Comparison of ENCODE assay signal across 12 mouse cellular contexts in the genomic region with DNA sequence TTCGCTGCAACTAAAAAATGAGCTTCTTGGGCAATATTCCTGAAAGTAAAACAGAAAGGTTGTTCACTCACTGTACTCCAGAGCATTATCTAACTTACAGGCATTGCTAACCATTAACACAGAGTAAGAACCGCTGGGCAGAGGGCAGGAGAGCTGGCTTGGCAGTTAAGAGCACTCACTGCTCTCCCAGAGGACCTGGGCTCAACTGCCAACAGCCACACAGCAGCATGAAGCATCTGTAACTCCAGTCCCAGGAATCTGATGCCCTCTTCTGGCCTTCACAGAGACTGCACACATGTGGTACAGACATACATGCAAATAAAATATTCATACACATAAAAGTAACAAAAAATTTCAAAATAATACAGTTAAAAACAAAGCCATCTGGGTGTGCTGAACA. TPM values are rescaled to one million over a fixed set of nuclear protein-coding genes. Genes with fewer than 3 reads are reported as not detected.
DNase-seq lines count a peak whose midpoint lies in the region; TF ChIP-seq lines count a peak whose summit lies in the region.
"Had no signal": no experiment of that assay in that cellular context is flagged by ENCODE, and none has a peak within 500 bp of the region (broad histone marks: within the 10 kb centered on the region; RNA-seq: fewer than 3 reads in every experiment).

No protein-coding gene starts in this region.

- no peak overlapping the region for H3K4me3 ChIP-seq in layer of hippocampus, adult 2 months
- H3K4me3 ChIP-seq in MEL (ENCODE audit: control insufficient read depth in 1 of 2, insufficient read depth in 1 of 2, low read depth in 2 of 2, low read length in 2 of 2): no peak overlapping the region
- H3K4me3 ChIP-seq: forebrain, embryonic 12.5 days; lung, embryonic 15.5 days had no signal

- DNase-seq in adrenal gland, postnatal 10 days: peak; percentile 41
- DNase-seq in adrenal gland, adult 8-10 months: no peak
- no peak for DNase-seq in layer of hippocampus, adult 2 months (ENCODE audit: low spot score in 2 of 2)
- no peak for DNase-seq in layer of hippocampus, postnatal 14 days (ENCODE audit: low spot score in 2 of 2)
- peak; percentile 50 for DNase-seq in MEL (ENCODE audit: low read depth, low spot score)
- DNase-seq in kidney, postnatal 10 days: peak; percentile 45
- no peak for DNase-seq in frontal cortex, postnatal 14 days (ENCODE audit: low spot score in 2 of 2)
- DNase-seq in adrenal gland, postnatal 25 days: no peak
- DNase-seq: cerebellum, adult 18-20 months; gastrocnemius, postnatal 25 days had no signal

- TF ChIP-seq POLR2A in MEL (IDR thresholded peaks at IDR 0.05; ENCODE audit: control insufficient read depth in 1 of 2, insufficient read depth in 1 of 2, low read depth in 1 of 2, low read length in 2 of 2, poor library complexity in 1 of 2): no peak

- peak; percentile 46 for TF ChIP-seq CTCF in layer of hippocampus, adult 2 months (conservative IDR thresholded peaks at IDR 0.05)
- peak; percentile 25 to 44 (median 29); a peak in 4 of 6 replicates for TF ChIP-seq CTCF in MEL (IDR thresholded peaks at IDR 0.05 in 2 of 3, conservative IDR thresholded peaks at IDR 0.05 in 1 of 3; ENCODE audit: control insufficient read depth in 1 of 3, insufficient read depth in 1 of 3, low read depth in 2 of 3, low read length in 3 of 3, poor library complexity in 1 of 3, severe bottlenecking in 1 of 3)

- TF ChIP-seq RAD21 in MEL (IDR thresholded peaks at IDR 0.05; ENCODE audit: low read depth, low read length): no peak; the same call in 1 of the 2 replicates

- no peaks in the 10 kb centered on the region for H3K4me1 ChIP-seq in MEL (ENCODE audit: control insufficient read depth in 1 of 2, insufficient read depth in 2 of 2, low read length in 2 of 2)
- H3K4me1 ChIP-seq: forebrain, embryonic 12.5 days; lung, embryonic 15.5 days had no signal

- no peak overlapping the region for H3K9ac ChIP-seq in MEL (ENCODE audit: control insufficient read depth, low read depth, low read length, poor library complexity, severe bottlenecking)
- H3K9ac ChIP-seq: forebrain, embryonic 12.5 days; lung, embryonic 15.5 days had no signal

- TF ChIP-seq EP300 in MEL (IDR thresholded peaks at IDR 0.05; ENCODE audit: low read depth in 1 of 2, low read length in 2 of 2): no peak

- H3K36me3 ChIP-seq in MEL (ENCODE audit: control insufficient read depth in 1 of 2, insufficient read depth in 2 of 2, low read length in 2 of 2): peaks cover 0 to 42% of the 10 kb centered on the region in 2 experiments; a peak in 2 of 4 replicates

- H3K27me3 ChIP-seq in MEL (ENCODE audit: control insufficient read depth in 1 of 2, insufficient read depth in 2 of 2, low read length in 2 of 2): no peaks in the 10 kb centered on the region
- H3K27me3 ChIP-seq: forebrain, embryonic 12.5 days; lung, embryonic 15.5 days had no signal

- no peaks in the 10 kb centered on the region for H3K79me2 ChIP-seq in MEL (ENCODE audit: control insufficient read depth, insufficient read depth, low read length, poor library complexity)

- no peaks in the 10 kb centered on the region for H3K9me3 ChIP-seq in MEL (replicated peaks; ENCODE audit: insufficient read depth, low read length)
- H3K9me3 ChIP-seq: forebrain, embryonic 12.5 days; lung, embryonic 15.5 days had no signal

- no peak overlapping the region for H3K27ac ChIP-seq in layer of hippocampus, adult 2 months
- no peak overlapping the region for H3K27ac ChIP-seq in MEL (ENCODE audit: control insufficient read depth, low read depth, low read length)
- H3K27ac ChIP-seq: forebrain, embryonic 12.5 days; lung, embryonic 15.5 days had no signal

TF ChIP-seq in MEL, 35 proteins besides CTCF, POLR2A, EP300 and RAD21:
- TF ChIP-seq POLR2AphosphoS2 (IDR thresholded peaks at IDR 0.05; ENCODE audit: low read length): no peak

RNA-seq across cellular contexts. Expression of a gene that starts 27.3 kb away (rescaled TPM):
- 10 to 100 TPM; 42.2 to 42.3 TPM for total RNA-seq in adrenal gland, postnatal 10 days (2021)
- total RNA-seq in adrenal gland, adult 8-10 months (2022): 10 to 100 TPM; 45.1 to 57.7 (median 45.5) TPM
- total RNA-seq in layer of hippocampus, adult 2 months (2021): 10 to 100 TPM; 40.2 to 40.4 TPM
- total RNA-seq in layer of hippocampus, postnatal 14 days (2021): 10 to 100 TPM; 35.7 to 37.0 TPM
- 63.0 and 67.7 TPM in 2 replicates for total RNA-seq in MEL (2012; rRNA removed)
- polyA plus RNA-seq in MEL (2012; ENCODE audit: insufficient read depth in 1 of 2, insufficient read length in 2 of 2, low read depth in 1 of 2, low replicate concordance in 2 of 2, missing spikeins in 1 of 2): 10 to 100 TPM in 1 of 2 experiments, not detected in 1; 87.1 TPM
- 38.5 and 45.6 TPM in 2 replicates for total RNA-seq in adrenal gland, postnatal 25 days (2021)

RNA-seq across cellular contexts. Expression of a gene that starts 34.0 kb away (rescaled TPM):
- total RNA-seq in adrenal gland, postnatal 10 days (2021): 1 to 10 TPM; 3.9 to 4.3 TPM
- 1 to 10 TPM in 2 of 4 experiments, under 1 TPM in 2; 0.67 to 1.6 (median 0.98) TPM for total RNA-seq in adrenal gland, adult 8-10 months (2022)
- total RNA-seq in layer of hippocampus, adult 2 months (2021): under 1 TPM; 0.20 to 0.23 TPM
- total RNA-seq in layer of hippocampus, postnatal 14 days (2021): under 1 TPM; 0.36 to 0.53 TPM
- total RNA-seq in MEL (2012; rRNA removed): not detected in 2 replicates
- under 1 TPM in 1 of 2 experiments, not detected in 1; 0.29 TPM for polyA plus RNA-seq in MEL (2012; ENCODE audit: insufficient read depth in 1 of 2, insufficient read length in 2 of 2, low read depth in 1 of 2, low replicate concordance in 2 of 2, missing spikeins in 1 of 2)
- 0.62 and 1.3 TPM in 2 replicates for total RNA-seq in adrenal gland, postnatal 25 days (2021)

RNA-seq across cellular contexts. Expression of a gene that starts 41.0 kb away (rescaled TPM):
- total RNA-seq in adrenal gland, postnatal 10 days (2021): 100 to 1,000 TPM; 235 to 250 TPM
- total RNA-seq in adrenal gland, adult 8-10 months (2022): 100 to 1,000 TPM in 1 of 4 experiments, 10 to 100 TPM in 3; 62.7 to 106 (median 84.0) TPM
- total RNA-seq in layer of hippocampus, adult 2 months (2021): 10 to 100 TPM; 51.1 to 56.0 TPM
- total RNA-seq in layer of hippocampus, postnatal 14 days (2021): 10 to 100 TPM; 49.0 to 58.9 TPM
- 60.4 and 73.1 TPM in 2 replicates for total RNA-seq in MEL (2012; rRNA removed)
- polyA plus RNA-seq in MEL (2012; ENCODE audit: insufficient read depth in 1 of 2, insufficient read length in 2 of 2, low read depth in 1 of 2, low replicate concordance in 2 of 2, missing spikeins in 1 of 2): 10 to 100 TPM in 1 of 2 experiments, not detected in 1; 91.1 TPM
- 116 and 146 TPM in 2 replicates for total RNA-seq in adrenal gland, postnatal 25 days (2021)

RNA-seq across cellular contexts. Expression of a gene that starts 52.1 kb away (rescaled TPM):
- total RNA-seq in adrenal gland, postnatal 10 days (2021): 10 to 100 TPM; 15.4 to 19.5 TPM
- total RNA-seq in adrenal gland, adult 8-10 months (2022): 10 to 100 TPM in 2 of 4 experiments, 1 to 10 TPM in 2; 8.3 to 15.0 (median 10.0) TPM
- 10 to 100 TPM; 14.4 to 20.7 TPM for total RNA-seq in layer of hippocampus, adult 2 months (2021)
- 10 to 100 TPM; 23.6 to 26.5 TPM for total RNA-seq in layer of hippocampus, postnatal 14 days (2021)
- 19.8 and 23.7 TPM in 2 replicates for total RNA-seq in MEL (2012; rRNA removed)
- polyA plus RNA-seq in MEL (2012; ENCODE audit: insufficient read depth in 1 of 2, insufficient read length in 2 of 2, low read depth in 1 of 2, low replicate concordance in 2 of 2, missing spikeins in 1 of 2): 10 to 100 TPM in 1 of 2 experiments, not detected in 1; 38.5 TPM
- total RNA-seq in adrenal gland, postnatal 25 days (2021): 4.9 and 13.1 TPM in 2 replicates

RNA-seq across cellular contexts. Expression of a gene that starts 52.6 kb away (rescaled TPM):
- total RNA-seq in adrenal gland, postnatal 10 days (2021): 10 to 100 TPM; 20.4 to 21.4 TPM
- total RNA-seq in adrenal gland, adult 8-10 months (2022): 10 to 100 TPM; 20.8 to 24.1 (median 22.3) TPM
- 10 to 100 TPM; 13.5 to 15.6 TPM for total RNA-seq in layer of hippocampus, adult 2 months (2021)
- 10 to 100 TPM; 12.0 to 13.2 TPM for total RNA-seq in layer of hippocampus, postnatal 14 days (2021)
- total RNA-seq in MEL (2012; rRNA removed): 29.4 and 31.2 TPM in 2 replicates
- polyA plus RNA-seq in MEL (2012; ENCODE audit: insufficient read depth in 1 of 2, insufficient read length in 2 of 2, low read depth in 1 of 2, low replicate concordance in 2 of 2, missing spikeins in 1 of 2): 10 to 100 TPM in 1 of 2 experiments, not detected in 1; 21.7 TPM
- 22.6 and 22.8 TPM in 2 replicates for total RNA-seq in adrenal gland, postnatal 25 days (2021)

Comparison
In these comparisons a context has a peak if more than half of its experiments do, and no peak if none do; other contexts are left out.
1. DNase-seq: peak in adrenal gland, postnatal 10 days (single experiment), MEL (single experiment) and kidney, postnatal 10 days (single experiment); none in adrenal gland, adult 8-10 months (single experiment), layer of hippocampus, adult 2 months (0 of 2), layer of hippocampus, postnatal 14 days (0 of 2), frontal cortex, postnatal 14 days (0 of 2) and adrenal gland, postnatal 25 days (single experiment).